Mouse (Mus musculus) central nervous system, embryonic 18 days (tissue): ENCODE measurements around the gene Prelid3b. TPM values are rescaled to one million over a fixed set of nuclear protein-coding genes. Genes with fewer than 3 reads are reported as not detected.

Source experiments
- polyA plus RNA-seq: library from polyadenylated mRNA; depleted of rRNA; stranded (reverse); fragments of >200 nt; gene quantifications from 2 replicates; pipeline ENCODE4 v1.2.3, GENCODE M21; 2012; rRNA removed

Prelid3b gene
- 95.1 and 99.4 TPM in 2 replicates for polyA plus RNA-seq

DNA sequence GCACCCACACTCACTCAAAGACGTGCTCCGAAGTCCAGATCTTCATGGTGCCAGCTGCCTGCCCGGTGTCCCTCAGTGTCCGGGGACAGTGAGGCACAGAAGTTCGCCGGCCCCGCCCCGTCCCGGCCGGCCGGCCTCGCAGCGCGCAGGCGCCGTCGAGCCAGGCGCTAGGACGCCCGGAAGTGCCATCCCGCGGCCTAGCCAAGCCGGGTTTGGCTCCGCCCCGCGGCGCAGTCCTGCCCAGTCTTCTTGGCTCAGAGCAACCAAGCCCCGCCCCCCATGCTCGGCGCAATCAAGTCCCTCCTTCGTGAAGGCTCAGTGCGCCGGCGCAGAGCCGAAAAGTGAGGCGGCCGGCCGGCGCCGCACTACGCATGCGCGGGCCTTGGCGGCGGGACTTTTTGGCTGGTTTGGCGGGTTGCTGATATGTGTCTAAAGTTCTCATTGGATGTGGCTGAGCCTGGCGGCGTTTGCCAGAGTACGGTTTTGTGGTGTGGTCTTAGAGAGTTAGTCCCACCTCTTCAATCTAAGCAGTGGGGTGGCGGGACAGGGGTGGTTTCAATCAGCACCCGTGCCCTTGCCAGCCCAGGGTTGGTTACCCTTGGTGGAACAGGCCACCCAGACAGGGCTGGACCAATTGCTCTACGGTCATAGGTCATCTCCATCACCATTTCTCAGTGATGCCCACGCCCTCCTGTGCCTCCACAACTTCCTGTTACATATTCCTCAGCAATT, at the start of gene Prelid3b:
Prelid3b (minus strand) TSS at position 264 of the 732 bp plus-strand sequence.

DNA sequence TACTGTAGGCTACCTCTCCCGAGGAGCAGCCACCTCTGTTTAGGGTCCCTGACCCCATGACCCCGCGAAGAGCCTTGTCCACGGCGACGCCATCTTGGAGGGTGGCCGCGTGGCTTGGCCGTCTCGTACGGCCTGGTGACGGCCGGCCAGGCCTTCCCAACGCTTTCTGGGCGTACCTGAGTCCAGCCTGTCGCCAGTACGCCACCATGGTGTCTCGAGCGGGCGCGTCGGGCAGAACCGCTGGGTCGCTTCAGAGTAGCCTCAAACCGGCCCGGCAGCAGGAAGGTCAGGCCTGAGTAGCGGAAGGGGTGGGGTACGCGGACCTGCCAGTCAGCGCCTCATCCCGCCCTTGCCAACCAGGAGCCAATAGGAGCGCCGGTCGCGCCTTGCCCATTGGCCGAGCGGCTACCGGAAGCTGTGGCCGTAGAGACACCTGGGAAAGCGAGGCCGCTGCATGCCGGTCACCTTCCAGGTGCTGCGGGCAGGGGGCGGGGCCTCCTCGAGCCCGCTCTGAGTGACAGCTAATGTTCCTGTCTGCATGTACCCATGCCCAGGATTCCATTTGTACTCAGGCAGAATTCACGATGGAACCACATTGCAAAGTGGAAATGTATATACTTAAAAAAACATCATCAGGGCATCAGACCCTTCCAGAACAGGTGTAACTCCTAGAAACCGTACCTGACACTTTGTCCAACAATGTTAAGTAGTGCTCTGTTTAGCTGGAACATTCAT, 8.9 kb downstream of the Prelid3b start, which contains the start of gene Atp5e:
Atp5e (minus strand) TSS at position 317 of the 735 bp plus-strand sequence.

DNA sequence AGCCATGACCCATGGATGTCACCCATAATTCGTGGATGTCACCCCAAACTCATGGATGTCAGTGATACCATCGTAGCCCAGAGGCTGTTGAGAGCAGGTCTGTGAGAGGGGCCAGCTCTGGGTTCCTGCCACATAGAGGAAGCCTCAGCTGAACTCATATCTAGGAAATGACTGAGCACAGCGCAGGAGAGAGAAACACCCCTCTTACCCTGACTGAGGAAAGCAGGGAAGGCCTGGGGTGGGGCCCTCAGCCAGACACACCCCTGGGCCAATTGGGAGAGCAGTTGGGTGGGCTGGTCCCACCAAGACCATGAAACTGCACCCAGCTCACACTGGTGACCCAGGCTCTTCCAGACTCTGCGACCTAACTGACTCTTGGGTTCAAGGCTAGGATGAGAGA, 22.5 kb downstream of the Prelid3b start, which contains the start of gene Tubb1:
Tubb1 (plus strand) TSS at position 343 of the 400 bp plus-strand sequence.

DNA sequence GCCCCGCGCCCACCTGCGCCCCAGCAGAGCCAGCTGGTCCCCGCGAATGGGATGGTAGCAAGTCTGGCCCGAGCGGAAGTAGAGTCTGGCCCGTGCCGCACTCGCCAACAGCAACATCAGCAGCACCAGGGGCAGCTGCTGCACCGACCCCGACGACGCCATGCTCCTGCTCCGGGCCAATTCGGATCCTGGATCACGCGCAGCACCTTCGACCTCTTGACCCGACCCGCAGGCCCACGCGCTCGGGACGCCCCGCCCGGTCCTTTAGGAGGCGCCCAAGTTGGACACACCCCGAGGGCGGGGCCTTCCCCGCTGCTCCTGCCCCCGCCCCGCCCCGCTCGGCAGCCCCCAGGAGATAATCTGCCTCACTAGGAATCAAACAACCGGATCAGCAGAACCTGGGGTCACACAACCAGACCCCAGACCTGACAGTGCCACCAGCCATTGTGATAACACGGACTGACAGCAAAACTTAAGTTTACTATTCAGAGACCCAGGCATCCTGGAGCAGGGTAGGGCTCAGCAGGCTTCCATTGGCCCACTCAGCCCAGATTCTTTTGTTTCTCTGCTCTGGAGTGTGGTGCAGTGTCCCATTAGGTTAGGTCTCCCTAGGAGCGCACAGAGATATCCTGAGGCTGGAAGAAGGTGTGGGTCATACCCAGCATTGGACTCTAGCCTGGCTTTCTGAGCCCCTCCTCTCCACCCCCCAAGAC, 34.0 kb downstream of the Prelid3b start, which contains the start of gene Ctsz:
Ctsz (minus strand) TSS at position 303 of the 713 bp plus-strand sequence.

DNA sequence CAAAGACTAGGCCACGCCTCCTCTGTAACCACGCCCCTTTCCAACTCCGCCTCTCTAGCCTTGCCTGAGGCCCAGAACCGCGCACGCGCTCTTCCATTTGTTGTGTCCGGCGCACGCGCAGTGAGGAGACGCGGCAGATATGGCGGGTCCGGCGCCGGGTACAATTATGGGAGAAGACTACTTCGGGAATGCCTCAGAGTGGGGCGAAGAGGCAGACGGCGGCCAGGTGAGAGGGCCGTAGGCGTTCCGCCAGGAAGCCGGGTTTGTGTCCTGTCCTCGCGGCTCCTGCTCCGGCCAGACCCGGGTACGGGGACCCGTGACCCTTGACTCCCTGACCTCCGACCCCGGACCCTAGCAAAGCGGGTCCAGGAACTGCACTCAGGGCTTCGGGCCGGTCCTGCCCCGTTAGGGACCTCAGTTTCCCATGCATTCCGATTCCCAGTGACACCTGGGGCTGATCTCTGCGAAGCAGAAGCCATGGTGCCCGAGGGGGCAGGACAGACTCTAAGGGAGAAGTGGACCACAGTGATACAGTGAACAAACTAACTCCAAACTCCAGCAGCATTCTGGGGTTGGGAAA, 57.1 kb downstream of the Prelid3b start, which contains the start of gene Nelfcd:
Nelfcd (plus strand) TSS at position 74 of the 580 bp plus-strand sequence.

Other genes starting within 250 kb of the Prelid3b start
- 2,124 and 2,129 TPM in 2 replicates for gene Gnas, start 188.8 kb downstream of the Prelid3b start, polyA plus RNA-seq
- 3.5 and 3.7 TPM in 2 replicates for gene Gm20721, start 126.4 kb downstream of the Prelid3b start, polyA plus RNA-seq
- 76.6 and 77.9 TPM in 2 replicates for gene Nelfcd, start 57.3 kb downstream of the Prelid3b start, polyA plus RNA-seq
- 61.5 and 66.0 TPM in 2 replicates for gene Ctsz, start 34.0 kb downstream of the Prelid3b start, polyA plus RNA-seq
- gene Tubb1, start 22.4 kb downstream of the Prelid3b start, polyA plus RNA-seq: 0.08 and 0.12 TPM in 2 replicates
- gene Atp5e, start 9.0 kb downstream of the Prelid3b start, polyA plus RNA-seq: 447 and 512 TPM in 2 replicates
- gene Zfp831, start 170.5 kb upstream of the Prelid3b start, polyA plus RNA-seq: 0.03 and 0.04 TPM in 2 replicates